Mouse (Mus musculus): ENCODE results near the gene Capn1. TPM values are rescaled to one million over a fixed set of nuclear protein-coding genes. Genes with fewer than 3 reads are reported as not detected.
A peak's percentile ranks its signal among the peaks of the same experiment; 100 is the strongest.

Capn1 gene
- polyA plus RNA-seq, 1 experiment from 2014 or later, result 12.4 TPM

DNA sequence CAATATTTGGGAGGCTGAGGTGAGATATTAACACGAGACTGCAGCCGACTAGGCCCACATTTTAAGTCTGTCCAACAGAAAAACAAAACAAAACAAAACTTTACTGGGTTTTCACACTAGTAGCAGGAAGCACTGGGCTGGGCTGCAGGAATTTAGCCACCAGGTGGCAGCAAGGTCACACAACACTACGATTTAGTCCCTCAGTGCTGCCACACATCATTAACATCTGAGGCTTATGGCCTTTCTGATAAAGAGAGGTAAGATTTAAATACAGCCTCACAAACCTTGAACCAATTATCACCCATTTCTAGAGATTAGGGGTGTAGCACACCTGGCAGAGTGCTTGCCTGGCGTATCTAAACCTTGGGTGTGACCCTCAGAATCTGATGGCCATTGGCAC is 50.4 kb downstream of the Capn1 start:
- Histone ChIP-seq H3K36me3 (ENCODE audit: control insufficient read depth, insufficient read depth, low read length) (no peaks in the 10 kb centered on the region), H3K4me2 (ENCODE audit: low read depth, low read length) (no peak overlapping the region), H3K27me3 (replicated peaks; ENCODE audit: control insufficient read depth, insufficient read depth, low read length) (no peaks in the 10 kb centered on the region), H3K4me1 (ENCODE audit: control insufficient read depth, insufficient read depth, low read length) (peaks cover 18% of the 10 kb centered on the region), H3K27ac (ENCODE audit: low read length) (no peak overlapping the region), H3K9ac (ENCODE audit: low read depth, low read length) (no peak overlapping the region), H3K4me3 (ENCODE audit: low read length) (no peak overlapping the region), H3K9me3 (ENCODE audit: control insufficient read depth, low read length) (no peaks in the 10 kb centered on the region)
- ATAC-seq, result peak; percentile 36; the same call in 1 of the 2 replicates
- 4% methylated on average over 4 of the region's 4 CpGs for WGBS

GRCm38 (mm10) chr19:5964804-5965203 is 50.9 kb downstream of the Capn1 start:
- Histone ChIP-seq H3K9ac (ENCODE audit: low read depth, low read length) (no peak overlapping the region), H3K36me3 (ENCODE audit: control insufficient read depth, insufficient read depth, low read length) (no peaks in the 10 kb centered on the region), H3K27me3 (replicated peaks; ENCODE audit: control insufficient read depth, insufficient read depth, low read length) (no peaks in the 10 kb centered on the region), H3K9me3 (ENCODE audit: control insufficient read depth, low read length) (no peaks in the 10 kb centered on the region), H3K4me1 (ENCODE audit: control insufficient read depth, insufficient read depth, low read length) (peaks cover 18% of the 10 kb centered on the region), H3K27ac (ENCODE audit: low read length) (no peak overlapping the region), H3K4me3 (ENCODE audit: low read length) (peak overlapping the region; percentile 78; the same call in 1 of the 2 replicates), H3K4me2 (ENCODE audit: low read depth, low read length) (peak overlapping the region; percentile 80)
- 83% methylated on average over 2 of the region's 2 CpGs for WGBS
- no peak for ATAC-seq

GRCm38 (mm10) chr19:5963883-5964562 is 51.7 kb downstream of the Capn1 start, which contains the start of gene Pola2:
Gene Pola2 (minus strand): TSS chr19:5964202.
- WGBS, result under 1% methylated on average over 50 of the region's 50 CpGs

GRCm38 (mm10) chr19:5962651-5963050 is 53.0 kb downstream of the Capn1 start:
- Histone ChIP-seq H3K4me3 (ENCODE audit: low read length) (peak overlapping the region; percentile 78), H3K9me3 (ENCODE audit: control insufficient read depth, low read length) (no peaks in the 10 kb centered on the region), H3K4me1 (ENCODE audit: control insufficient read depth, insufficient read depth, low read length) (peaks cover 18% of the 10 kb centered on the region), H3K27ac (ENCODE audit: low read length) (no peak overlapping the region), H3K4me2 (ENCODE audit: low read depth, low read length) (peak overlapping the region; percentile 80), H3K27me3 (replicated peaks; ENCODE audit: control insufficient read depth, insufficient read depth, low read length) (no peaks in the 10 kb centered on the region), H3K36me3 (ENCODE audit: control insufficient read depth, insufficient read depth, low read length) (no peaks in the 10 kb centered on the region), H3K9ac (ENCODE audit: low read depth, low read length) (peak overlapping the region; percentile 83; the same call in 1 of the 2 replicates)
- ATAC-seq, result no peak
- 15% methylated on average over 1 of the region's 1 CpGs for WGBS

More at GRCm38 (mm10) chr19:5963883-5964562, 51.7 kb downstream of the Capn1 start, which contains the start of gene Pola2:
- H3K4me3 ChIP-seq (ENCODE audit: low read length), result peak within 1 kb of the TSS; percentile 78
- no peaks in the 10 kb centered on the region for H3K9me3 ChIP-seq (ENCODE audit: control insufficient read depth, low read length)
- H3K27ac ChIP-seq (ENCODE audit: low read length), result peak within 1 kb of the TSS; percentile 74
- H3K4me2 ChIP-seq (ENCODE audit: low read depth, low read length), result peak within 1 kb of the TSS; percentile 80
- H3K4me1 ChIP-seq (ENCODE audit: control insufficient read depth, insufficient read depth, low read length), result peaks cover 18% of the 10 kb centered on the region
- H3K9ac ChIP-seq (ENCODE audit: low read depth, low read length), result peak within 1 kb of the TSS; percentile 83
- peak; percentile 86 for ATAC-seq
- no peaks in the 10 kb centered on the region for H3K36me3 ChIP-seq (ENCODE audit: control insufficient read depth, insufficient read depth, low read length)
- no peaks in the 10 kb centered on the region for H3K27me3 ChIP-seq (replicated peaks; ENCODE audit: control insufficient read depth, insufficient read depth, low read length)

DNA sequence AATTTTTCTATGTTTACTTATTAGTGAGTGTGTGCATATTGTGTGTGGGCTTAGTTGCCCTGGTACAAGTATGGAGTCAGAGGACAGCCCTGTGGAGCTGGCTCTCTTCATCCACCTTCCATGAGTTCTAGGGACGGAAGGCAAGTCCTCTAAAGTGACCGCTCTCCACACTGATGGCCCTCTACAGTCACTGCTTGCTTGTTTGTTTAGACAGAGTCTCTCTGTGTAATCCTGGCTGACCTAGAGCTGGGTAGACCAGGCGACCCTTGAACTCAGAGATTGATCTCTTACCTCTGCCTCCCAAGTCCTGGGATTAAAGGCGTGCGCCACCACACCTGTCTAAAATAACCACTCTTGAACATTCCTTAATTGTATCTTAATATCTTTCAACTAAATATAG is 58.3 kb downstream of the Capn1 start:
- no peaks in the 10 kb centered on the region for H3K9me3 ChIP-seq (ENCODE audit: control insufficient read depth, low read length)
- H3K27ac ChIP-seq (ENCODE audit: low read length), result no peak overlapping the region
- H3K4me2 ChIP-seq (ENCODE audit: low read depth, low read length), result no peak overlapping the region
- no peak for ATAC-seq
- H3K27me3 ChIP-seq (replicated peaks; ENCODE audit: control insufficient read depth, insufficient read depth, low read length), result no peaks in the 10 kb centered on the region
- 77% methylated on average over 5 of the region's 5 CpGs for WGBS
- H3K36me3 ChIP-seq (ENCODE audit: control insufficient read depth, insufficient read depth, low read length), result no peaks in the 10 kb centered on the region
- no peak overlapping the region for H3K4me3 ChIP-seq (ENCODE audit: low read length)
- no peak overlapping the region for H3K9ac ChIP-seq (ENCODE audit: low read depth, low read length)
- H3K4me1 ChIP-seq (ENCODE audit: control insufficient read depth, insufficient read depth, low read length), result peaks cover 38% of the 10 kb centered on the region

DNA sequence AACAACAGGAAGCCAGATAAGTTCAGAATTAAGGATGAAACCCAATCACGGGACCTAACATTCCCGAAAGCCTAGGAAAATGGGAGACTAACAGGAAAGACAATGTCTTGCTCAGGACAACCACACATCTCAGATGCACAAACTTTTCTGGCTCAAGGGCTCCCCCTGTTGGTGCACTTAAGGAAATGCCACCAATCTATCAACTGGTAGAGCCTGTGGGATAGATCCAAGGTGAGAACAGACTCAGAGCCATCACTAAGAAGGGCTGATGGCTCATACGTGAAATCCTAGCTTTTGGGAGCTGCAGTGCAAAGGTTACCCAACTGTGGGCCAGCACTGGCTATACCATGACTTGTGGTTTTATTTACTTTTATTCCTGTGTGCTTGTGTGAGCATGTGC is 59.0 kb downstream of the Capn1 start:
- ATAC-seq, result peak; percentile 33; the same call in 1 of the 2 replicates
- no peaks in the 10 kb centered on the region for H3K9me3 ChIP-seq (ENCODE audit: control insufficient read depth, low read length)
- peaks cover 37% of the 10 kb centered on the region for H3K4me1 ChIP-seq (ENCODE audit: control insufficient read depth, insufficient read depth, low read length)
- no peak overlapping the region for H3K4me2 ChIP-seq (ENCODE audit: low read depth, low read length)
- H3K36me3 ChIP-seq (ENCODE audit: control insufficient read depth, insufficient read depth, low read length), result no peaks in the 10 kb centered on the region
- 19% methylated on average over 3 of the region's 3 CpGs for WGBS
- H3K27ac ChIP-seq (ENCODE audit: low read length), result peak overlapping the region; percentile 90; the same call in 1 of the 2 replicates
- H3K9ac ChIP-seq (ENCODE audit: low read depth, low read length), result no peak overlapping the region
- H3K4me3 ChIP-seq (ENCODE audit: low read length), result no peak overlapping the region
- no peaks in the 10 kb centered on the region for H3K27me3 ChIP-seq (replicated peaks; ENCODE audit: control insufficient read depth, insufficient read depth, low read length)

DNA sequence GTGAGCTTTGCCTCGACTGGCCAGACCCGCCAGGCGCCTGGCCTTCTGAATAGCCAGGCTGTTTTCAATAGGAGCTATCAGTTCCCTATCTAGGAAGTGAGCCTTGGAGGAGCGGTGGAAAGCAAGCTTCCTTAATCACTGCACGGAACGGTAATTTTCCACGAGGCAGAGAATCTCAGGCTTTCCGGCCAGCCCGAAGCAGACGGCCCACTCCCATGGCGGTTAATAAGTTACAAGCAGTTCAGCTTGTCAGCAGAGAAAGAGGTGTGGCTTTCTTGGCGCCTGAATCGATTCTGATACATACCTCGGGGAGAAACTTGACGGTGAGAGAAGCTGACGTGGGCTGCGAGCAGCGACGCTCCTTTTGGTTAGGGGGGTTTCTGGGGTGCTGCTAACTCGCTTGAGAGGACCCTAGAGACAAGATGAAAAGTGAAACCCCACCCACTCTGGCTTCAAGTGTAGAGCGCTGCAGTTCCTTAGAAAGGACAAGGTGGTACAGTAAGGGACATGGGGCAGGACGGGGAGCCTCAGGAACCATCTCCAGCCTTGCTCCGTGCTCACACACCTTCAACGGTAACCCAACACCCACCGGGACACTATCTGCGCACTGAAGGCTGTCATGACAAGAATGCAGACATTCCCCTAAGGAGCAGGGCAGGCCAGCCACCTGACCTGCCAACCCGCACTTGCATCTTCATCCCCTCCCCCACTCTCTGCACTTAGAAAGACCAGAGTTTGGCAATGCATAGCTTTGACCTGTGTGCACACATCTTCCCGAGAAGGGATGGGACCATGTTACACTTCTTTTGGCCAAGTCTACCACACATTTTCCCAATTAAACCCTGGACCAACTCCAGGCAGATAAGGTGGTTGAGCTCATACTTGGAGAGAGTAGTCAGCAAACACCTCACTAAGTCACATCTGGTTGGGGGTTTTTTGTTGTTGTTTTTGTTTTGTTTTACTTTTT is 59.7 kb downstream of the Capn1 start:
- H3K4me2 ChIP-seq (ENCODE audit: low read depth, low read length), result peak overlapping the region; percentile 43
- 0 out of 2 replicates have a peak, but pooled peaks cover 3% of the 10 kb centered on the region for H3K36me3 ChIP-seq (ENCODE audit: control insufficient read depth, insufficient read depth, low read length)
- peak; percentile 73 for ATAC-seq
- H3K9ac ChIP-seq (ENCODE audit: low read depth, low read length), result peak overlapping the region; percentile 42; the same call in 1 of the 2 replicates
- no peaks in the 10 kb centered on the region for H3K27me3 ChIP-seq (replicated peaks; ENCODE audit: control insufficient read depth, insufficient read depth, low read length)
- H3K9me3 ChIP-seq (ENCODE audit: control insufficient read depth, low read length), result no peaks in the 10 kb centered on the region
- H3K27ac ChIP-seq (ENCODE audit: low read length), result peak overlapping the region; percentile 90
- H3K4me3 ChIP-seq (ENCODE audit: low read length), result no peak overlapping the region; the same call in 1 of the 2 replicates
- H3K4me1 ChIP-seq (ENCODE audit: control insufficient read depth, insufficient read depth, low read length), result peaks cover 35% of the 10 kb centered on the region
- 60% methylated on average over 28 of the region's 28 CpGs for WGBS

DNA sequence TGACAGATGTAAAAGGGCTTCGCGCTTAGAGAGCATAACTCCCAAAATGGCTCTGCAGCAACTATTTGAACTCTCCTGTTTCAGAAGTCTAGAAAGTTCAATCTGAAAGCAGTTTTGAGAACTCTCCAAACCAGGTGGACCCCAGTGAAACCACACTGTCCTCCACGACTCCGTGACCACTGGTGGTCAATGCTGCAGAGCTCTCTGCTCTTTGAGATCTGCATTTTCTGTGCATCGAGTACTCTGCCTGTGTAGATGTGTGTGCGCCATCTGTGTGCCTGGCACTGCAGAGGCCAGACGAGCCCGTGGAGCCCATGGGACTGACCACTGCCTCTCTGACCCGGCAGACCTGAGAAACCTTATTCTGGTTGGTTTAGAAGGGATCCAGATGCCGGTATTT is 60.8 kb downstream of the Capn1 start:
- no peak for ATAC-seq
- Histone ChIP-seq H3K9ac (ENCODE audit: low read depth, low read length) (peak overlapping the region; percentile 41), H3K4me1 (ENCODE audit: control insufficient read depth, insufficient read depth, low read length) (peaks cover 34% of the 10 kb centered on the region), H3K27me3 (replicated peaks; ENCODE audit: control insufficient read depth, insufficient read depth, low read length) (no peaks in the 10 kb centered on the region), H3K4me2 (ENCODE audit: low read depth, low read length) (peak overlapping the region; percentile 27; the same call in 1 of the 2 replicates), H3K4me3 (ENCODE audit: low read length) (no peak overlapping the region), H3K9me3 (ENCODE audit: control insufficient read depth, low read length) (no peaks in the 10 kb centered on the region), H3K36me3 (ENCODE audit: control insufficient read depth, insufficient read depth, low read length) (0 out of 2 replicates have a peak, but pooled peaks cover 3% of the 10 kb centered on the region), H3K27ac (ENCODE audit: low read length) (peak overlapping the region; percentile 90)
- WGBS, result 83% methylated on average over 10 of the region's 10 CpGs
